8 mouse cellular contexts compared by ENCODE assay signal in genomic region chr7:30323795-30324194, GRCm38 (mm10). TPM values are rescaled to one million over a fixed set of nuclear protein-coding genes. Genes with fewer than 3 reads are reported as not detected.
DNase-seq lines count a peak whose midpoint lies in the region; ATAC-seq and TF ChIP-seq lines count a peak whose summit lies in the region.

Gene Sdhaf1, minus strand, starts transcription at chr7:30323895.

- no peak for ATAC-seq in heart, embryonic 14.5 days (ENCODE audit: insufficient number of reproducible peaks, insufficient read depth, low FRiP score, low read depth)
- ATAC-seq in liver, embryonic 11.5 days (replicated peaks; ENCODE audit: low FRiP score): no peak
- no peak for ATAC-seq in inflammation-experienced regulatory T-cells, adult 6 months

- TF ChIP-seq EP300 in heart, adult 2 months (IDR thresholded peaks at IDR 0.05; ENCODE audit: insufficient read depth, low read depth, low read length): no peak

- H3K27me3 ChIP-seq in heart, adult 2 months (ENCODE audit: control insufficient read depth, insufficient read depth, low read length): no peaks in the 10 kb centered on the region
- no peaks in the 10 kb centered on the region for H3K27me3 ChIP-seq in heart, embryonic 14.5 days (ENCODE audit: control insufficient read depth, insufficient read depth, low read length)
- H3K27me3 ChIP-seq in liver, embryonic 11.5 days (replicated peaks; ENCODE audit: control insufficient read depth, insufficient read depth, low read length): peaks cover 3% of the 10 kb centered on the region; the same call in 1 of the 2 replicates

- H3K79me2 ChIP-seq in heart, adult 2 months (replicated peaks; ENCODE audit: control insufficient read depth, insufficient read depth, low read length): no peaks in the 10 kb centered on the region

- no peak for TF ChIP-seq CTCF in heart, adult 2 months (IDR thresholded peaks at IDR 0.05)

- H3K4me1 ChIP-seq in heart, adult 2 months (ENCODE audit: control insufficient read depth, insufficient read depth, low read length): peaks cover 1% of the 10 kb centered on the region; the same call in 1 of the 2 replicates
- H3K4me1 ChIP-seq in heart, embryonic 14.5 days (ENCODE audit: control insufficient read depth in 2 of 2, insufficient read depth in 2 of 2, low read length in 2 of 2): peaks cover 8 to 27% of the 10 kb centered on the region in 2 experiments
- H3K4me1 ChIP-seq in liver, embryonic 11.5 days (replicated peaks; ENCODE audit: control insufficient read depth, insufficient read depth, low read length): peaks cover 17% of the 10 kb centered on the region

- intact Hi-C loops in heart, adult 2 months (cut with DNase I): loop anchor here (1.0 kb wide), 1 partner anchor 14 kb away; no protein-coding TSS in a partner anchor

- no peaks in the 10 kb centered on the region for H3K36me3 ChIP-seq in heart, adult 2 months (ENCODE audit: control insufficient read depth, insufficient read depth, low read length)
- H3K36me3 ChIP-seq in heart, embryonic 14.5 days (ENCODE audit: control insufficient read depth, insufficient read depth, low read length): no peaks in the 10 kb centered on the region
- no peaks in the 10 kb centered on the region for H3K36me3 ChIP-seq in liver, embryonic 11.5 days (ENCODE audit: control insufficient read depth, insufficient read depth, low read length)

- peak within 1 kb of the TSS; percentile 96 for H3K27ac ChIP-seq in heart, adult 2 months
- H3K27ac ChIP-seq in heart, embryonic 14.5 days (replicated peaks in 1 of 2; ENCODE audit: control insufficient read depth in 1 of 2, insufficient read depth in 1 of 2, low read depth in 2 of 2, low read length in 2 of 2): peak within 1 kb of the TSS; percentile 86 to 92
- peak within 1 kb of the TSS; percentile 83 for H3K27ac ChIP-seq in liver, embryonic 11.5 days (ENCODE audit: low read depth, low read length)

- H3K9ac ChIP-seq in heart, adult 2 months (ENCODE audit: low read depth, low read length): peak within 1 kb of the TSS; percentile 76
- peak within 1 kb of the TSS; percentile 72 for H3K9ac ChIP-seq in heart, embryonic 14.5 days (ENCODE audit: low read length)
- peak within 1 kb of the TSS; percentile 87 for H3K9ac ChIP-seq in liver, embryonic 11.5 days (ENCODE audit: low read depth, low read length)

- H3K4me2 ChIP-seq in heart, embryonic 14.5 days (ENCODE audit: low read length): peak within 1 kb of the TSS; percentile 89
- H3K4me2 ChIP-seq in liver, embryonic 11.5 days: peak within 1 kb of the TSS; percentile 97

- peak within 1 kb of the TSS; percentile 57; the same call in 1 of the 2 replicates for H3K4me3 ChIP-seq in heart, adult 2 months
- H3K4me3 ChIP-seq in heart, embryonic 14.5 days (ENCODE audit: control insufficient read depth in 1 of 2, insufficient read depth in 1 of 2, low read depth in 1 of 2, low read length in 2 of 2): peak within 1 kb of the TSS; percentile 39 to 80; a peak in 3 of 4 replicates
- H3K4me3 ChIP-seq in liver, embryonic 11.5 days (ENCODE audit: low read depth, low read length): peak within 1 kb of the TSS; percentile 91

- WGBS in heart, adult 2 months: 75% methylated on average over 3 of the region's 3 CpGs
- 79% methylated on average over 3 of the region's 3 CpGs for WGBS in heart, embryonic 14.5 days
- WGBS in liver, embryonic 11.5 days: 73% methylated on average over 3 of the region's 3 CpGs

- no peaks in the 10 kb centered on the region for H3K9me3 ChIP-seq in heart, embryonic 14.5 days (ENCODE audit: control insufficient read depth, low read length)
- H3K9me3 ChIP-seq in liver, embryonic 11.5 days (ENCODE audit: control insufficient read depth, low read length): no peaks in the 10 kb centered on the region

- no peak for TF ChIP-seq POLR2A in heart, adult 2 months (IDR thresholded peaks at IDR 0.05; ENCODE audit: insufficient read depth, low read depth, low read length)

- no peak for DNase-seq in heart, adult 2 months
- no peak for DNase-seq in heart, adult 9 months (ENCODE audit: low spot score in 2 of 2)
- DNase-seq in adrenal gland, postnatal 36 days: no peak
- DNase-seq in liver, embryonic 11.5 days (ENCODE audit: low spot score): no peak
- no peak for DNase-seq in Muller cell, postnatal 12 days (ENCODE audit: inconsistent ontology term)
- no peak for DNase-seq in left cerebral cortex, adult 9 months (ENCODE audit: low spot score in 2 of 2)

RNA-seq across cellular contexts. Expression of gene Sdhaf1, which starts in this region (rescaled TPM):
- total RNA-seq in heart, adult 2 months (2021): 10 to 100 TPM; 12.5 TPM
- polyA plus RNA-seq in heart, adult 2 months (2012; rRNA removed): 17.4 and 17.9 TPM in 2 replicates
- total RNA-seq in adrenal gland, postnatal 36 days (2021): 10 to 100 TPM; 13.2 to 16.0 TPM
- 17.9 and 18.7 TPM in 2 replicates for polyA plus RNA-seq in heart, embryonic 14.5 days (2014; fragmentation: Nextera tagmentation; extraction: Ambion mirVana)
- 13.5 and 14.6 TPM in 2 replicates for polyA plus RNA-seq in liver, embryonic 11.5 days (2014; fragmentation: Nextera tagmentation; extraction: Ambion mirVana)
- 1 to 10 TPM; 2.0 to 6.1 (median 3.9) TPM for polyA plus RNA-seq in inflammation-experienced regulatory T-cells, adult 6 months (2017; shearing (Covaris generic))
